Mouse (Mus musculus) layer of hippocampus, postnatal 14 days (tissue): ENCODE data around the gene Fgd6. TPM values are rescaled to one million over a fixed set of nuclear protein-coding genes. Genes with fewer than 3 reads are reported as not detected.

ENCODE experiments used
- DNase-seq, 2 experiments: peaks; one replicate each; pipeline ENCODE4 v3.0.0; 2021 to 2022; ENCODE audit warnings: low spot score in 2 of 2, mixed read lengths in 1 of 2
- total RNA-seq, 2 experiments: library from RNA; stranded (reverse); gene quantifications; 2 replicates each; pipeline ENCODE4 v1.2.3; 2021

The Fgd6 gene
- total RNA-seq, 2 experiments from 2014 or later: 9.7 to 10.7 TPM

DNA sequence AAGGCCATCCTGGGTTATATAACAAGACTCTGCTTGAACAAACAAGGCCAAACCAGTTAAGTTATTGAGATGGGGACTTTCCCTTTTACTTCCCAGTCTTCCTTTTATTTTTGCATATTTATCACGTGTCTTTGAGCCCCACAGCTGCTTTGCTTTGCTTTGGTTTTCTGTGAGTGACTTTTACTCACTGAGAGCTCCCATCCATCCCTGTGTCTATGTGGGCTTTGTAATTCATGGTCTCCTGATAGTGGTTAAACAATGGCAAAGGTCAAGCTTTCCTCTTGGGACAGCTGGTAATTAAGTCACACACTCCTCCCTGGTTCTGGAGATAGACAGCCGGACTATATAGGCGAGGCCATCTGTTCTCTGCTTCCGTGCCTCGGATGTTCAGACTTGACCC lies 57.7 kb downstream of the Fgd6 start:
- no peak for DNase-seq

DNA sequence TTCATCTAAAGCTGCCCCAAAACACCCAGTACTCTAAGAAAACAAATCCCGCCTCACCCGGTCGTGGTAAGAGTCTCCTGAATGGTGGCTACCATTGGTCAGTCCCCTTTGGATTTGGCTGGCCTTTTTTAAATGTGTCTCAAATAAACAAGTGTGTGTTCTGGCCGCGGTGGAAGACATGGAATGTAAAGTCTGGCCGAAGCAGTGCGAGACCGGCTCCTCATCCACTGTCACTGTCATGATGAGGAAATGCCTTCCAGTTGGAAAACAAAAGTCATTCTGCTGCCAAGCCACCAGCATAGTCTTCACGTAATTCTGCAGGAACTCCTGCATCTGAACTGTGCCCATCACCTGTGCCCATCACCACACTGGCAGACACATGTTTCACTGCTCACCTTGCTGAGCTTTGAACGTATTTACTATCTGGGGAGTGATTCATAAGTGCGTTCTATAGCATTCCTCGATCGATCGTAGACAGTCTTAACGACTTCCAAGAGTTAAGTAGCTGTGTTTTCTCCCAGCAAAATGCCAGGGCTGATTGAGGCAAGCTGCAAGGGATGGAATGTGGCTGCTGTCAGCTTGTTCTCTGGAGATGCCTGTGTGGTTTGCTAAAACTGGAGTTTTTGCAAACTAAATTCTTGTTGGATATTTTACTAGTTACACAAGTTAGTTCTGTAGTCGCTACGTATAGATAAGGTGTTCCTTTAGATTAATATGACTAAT lies 60.1 kb downstream of the Fgd6 start:
- no peak for DNase-seq

DNA sequence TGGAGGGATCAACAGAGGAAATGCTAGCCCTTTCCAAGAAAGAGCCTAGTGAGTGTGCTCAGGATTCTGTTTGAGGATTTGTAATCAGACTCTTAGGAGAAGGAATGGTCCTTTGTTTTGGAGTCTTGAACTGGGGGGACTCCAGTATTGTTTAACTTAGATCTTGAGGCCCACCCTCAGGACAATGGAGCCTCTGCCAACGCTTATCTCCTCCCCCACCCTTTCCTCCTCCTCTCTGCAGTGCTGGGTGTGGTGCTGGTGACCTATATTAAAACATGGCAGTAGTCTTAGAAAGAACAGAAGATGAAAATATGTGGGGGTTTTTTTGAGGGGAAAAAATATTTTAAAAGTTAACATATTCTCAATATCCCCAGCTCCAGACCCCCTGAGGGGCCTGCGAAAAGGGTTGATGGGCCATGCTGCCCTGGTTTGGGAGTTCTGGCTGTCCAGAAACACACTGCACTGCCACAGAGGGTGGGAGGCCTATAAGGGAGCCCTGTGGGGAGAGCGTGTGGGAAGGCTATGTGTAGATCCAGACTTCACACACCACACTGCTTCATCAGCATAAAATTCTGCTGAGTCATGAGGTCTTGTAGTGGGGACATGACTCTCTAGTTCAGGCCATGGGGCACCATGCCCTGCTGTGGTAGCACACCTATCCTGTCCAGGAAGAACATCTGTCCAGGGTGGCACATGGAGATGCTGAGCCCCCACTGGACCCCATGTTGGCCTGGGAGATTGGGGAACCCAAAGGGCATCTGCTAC lies 61.5 kb downstream of the Fgd6 start:
- no peak for DNase-seq

DNA sequence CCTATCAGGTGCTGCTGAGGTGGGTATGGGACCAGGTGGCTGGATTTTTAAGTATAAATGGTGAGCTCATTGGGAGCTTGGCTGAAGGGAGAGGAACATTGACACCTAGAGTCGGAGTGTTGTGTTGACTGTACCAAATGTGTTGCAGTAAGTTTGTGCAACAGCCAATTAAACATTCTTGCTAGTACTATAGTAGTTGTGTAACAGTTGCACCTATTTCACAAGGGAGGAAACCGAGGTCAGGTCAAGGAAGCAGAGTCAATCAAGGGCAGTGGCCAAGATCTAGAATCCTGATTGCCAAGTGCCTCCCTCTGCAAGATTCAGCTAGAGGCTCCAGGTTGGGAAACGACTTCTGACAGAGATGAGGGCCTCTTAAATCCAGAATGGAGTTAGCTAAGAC lies 62.3 kb downstream of the Fgd6 start:
- no peak for DNase-seq

DNA sequence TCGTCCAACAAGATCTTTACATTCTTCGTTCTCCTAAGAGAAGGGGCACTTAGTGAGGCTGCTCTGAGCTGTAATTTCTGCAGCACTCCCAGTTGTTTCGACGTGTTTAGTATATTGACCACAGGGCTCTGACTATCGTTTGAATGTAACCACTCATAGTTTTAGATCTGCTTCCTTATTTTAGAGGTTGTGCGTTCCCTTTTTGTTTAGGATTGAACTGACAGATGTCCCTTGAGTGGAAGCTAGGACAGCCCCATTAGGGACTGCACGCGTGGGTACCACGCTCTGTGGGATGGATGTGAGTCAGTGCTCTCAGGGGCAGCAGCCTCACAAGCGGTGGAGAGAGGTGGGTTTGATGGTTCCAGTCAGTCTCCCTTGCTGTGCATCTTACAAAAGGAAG lies 69.7 kb downstream of the Fgd6 start:
- DNase-seq: no peak

DNA sequence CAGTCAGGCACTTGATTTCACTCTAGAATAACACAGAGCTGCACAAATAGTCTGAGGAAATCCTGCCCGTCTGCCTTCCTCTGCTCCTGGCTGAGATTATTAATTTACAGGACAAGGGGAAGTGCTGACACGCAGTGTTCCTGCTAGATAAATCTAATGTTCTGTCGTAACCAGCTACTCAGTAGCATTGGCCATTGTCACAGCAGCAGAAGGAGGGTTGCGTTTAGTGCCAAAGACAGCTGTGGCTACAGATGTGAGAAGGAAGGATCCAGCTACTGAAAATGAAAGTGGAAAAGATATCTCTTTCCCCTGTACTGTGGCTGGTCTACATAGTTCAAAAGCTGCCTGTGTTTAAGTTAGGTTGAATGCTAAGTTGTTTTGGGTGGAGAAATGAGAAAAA lies 71.4 kb downstream of the Fgd6 start:
- no peak for DNase-seq

DNA sequence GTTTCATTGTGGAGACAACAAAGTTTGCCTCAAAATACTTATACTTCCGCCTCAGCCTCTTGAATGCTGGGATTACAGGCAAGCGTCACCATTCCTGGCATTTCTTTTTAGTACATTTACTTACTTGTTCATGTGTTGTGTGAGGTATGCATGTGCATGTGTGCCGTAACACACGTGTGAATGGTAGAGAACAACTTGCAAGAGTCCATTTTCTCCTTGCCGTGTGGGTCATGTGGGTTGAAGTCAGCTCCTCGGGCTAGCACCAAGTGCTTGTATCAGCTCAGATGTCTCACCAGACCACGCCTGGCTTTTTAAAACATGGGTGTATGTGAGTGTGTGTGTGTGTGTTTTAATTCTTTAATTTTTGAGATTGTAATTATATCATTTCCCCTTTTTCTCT lies 71.8 kb downstream of the Fgd6 start:
- DNase-seq: no peak

DNA sequence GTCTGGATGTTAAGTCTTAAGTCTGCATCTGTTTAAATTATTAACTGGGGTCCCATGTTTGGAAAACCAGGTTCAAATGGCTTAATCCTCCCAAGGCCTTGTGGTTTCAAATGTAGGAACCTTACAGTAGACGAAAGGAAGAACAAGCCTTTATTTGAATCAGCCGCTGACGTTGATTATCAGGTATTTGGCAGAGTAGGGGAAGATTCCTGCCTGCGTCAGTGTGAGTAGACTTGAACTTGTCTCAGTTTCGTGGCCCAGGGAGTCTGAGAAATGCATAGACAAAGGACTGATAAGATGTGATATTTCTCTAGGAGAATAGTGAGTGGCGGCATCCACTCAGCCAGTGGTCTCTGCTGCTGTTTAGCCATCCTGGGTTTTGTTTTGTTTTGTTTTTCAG lies 73.0 kb downstream of the Fgd6 start:
- DNase-seq: no peak

DNA sequence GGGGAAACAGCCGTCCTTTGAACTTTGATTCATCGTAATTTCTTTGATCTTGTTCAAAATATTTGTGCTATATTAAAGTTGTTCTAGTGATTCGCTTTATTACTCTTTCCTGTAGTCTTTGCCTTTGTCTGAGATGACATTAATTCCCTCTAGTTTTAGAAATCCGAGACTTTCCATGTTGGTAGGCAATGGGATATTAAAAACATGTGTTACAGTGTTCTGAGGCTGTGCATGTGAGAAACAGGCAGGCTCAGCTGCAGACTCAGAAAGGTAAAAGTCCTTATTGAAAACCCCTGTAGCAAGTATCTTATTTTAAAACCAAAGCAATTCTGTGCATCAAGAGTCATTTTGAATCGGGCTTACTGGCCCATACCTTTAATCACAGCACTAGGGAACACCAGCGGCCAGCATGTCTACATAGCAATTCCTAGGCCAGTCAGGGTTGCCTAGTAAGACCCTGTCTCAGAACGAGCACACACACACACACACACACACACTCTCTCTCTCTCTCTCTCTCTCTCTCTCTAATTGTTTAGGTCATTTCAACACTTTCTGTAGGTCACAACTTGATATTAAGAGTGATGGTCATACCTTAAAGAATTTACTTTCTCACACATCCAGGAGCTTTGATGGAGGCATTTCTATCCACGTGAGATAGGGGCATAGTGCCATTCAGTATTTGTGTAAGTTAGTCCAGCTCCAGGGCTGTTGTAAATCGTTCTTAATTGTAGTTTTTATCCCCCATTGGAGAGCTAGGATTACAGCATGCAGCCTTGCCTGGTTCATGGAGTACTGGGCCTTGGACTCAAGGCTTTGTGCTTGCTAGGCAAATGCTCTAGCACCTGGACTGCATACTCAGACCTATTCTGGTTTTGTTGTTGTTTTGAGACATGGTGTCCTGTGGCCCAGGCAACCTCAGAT lies 75.3 kb downstream of the Fgd6 start:
- DNase-seq: no peak

DNA sequence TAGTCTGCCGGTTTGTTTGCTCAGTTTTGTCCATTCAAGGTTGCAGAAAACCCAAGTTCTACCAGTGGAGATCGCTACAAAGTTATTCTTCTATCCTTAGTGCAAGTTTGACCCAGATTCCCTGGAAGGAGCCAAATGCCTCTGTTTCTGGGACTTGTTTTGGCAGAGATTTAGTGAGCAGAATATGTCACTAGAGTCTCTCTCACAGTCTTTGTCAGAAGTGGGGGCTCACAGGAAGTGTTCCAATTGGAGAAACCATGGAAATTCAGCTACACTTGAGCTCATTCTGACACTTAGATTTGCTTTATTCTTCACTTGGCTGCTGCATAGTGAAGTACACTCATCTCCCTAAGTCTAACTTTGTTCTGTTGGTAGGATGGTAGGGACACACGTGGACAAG lies 76.4 kb downstream of the Fgd6 start:
- peak in 1 of 2 experiments; percentile 29 for DNase-seq

DNA sequence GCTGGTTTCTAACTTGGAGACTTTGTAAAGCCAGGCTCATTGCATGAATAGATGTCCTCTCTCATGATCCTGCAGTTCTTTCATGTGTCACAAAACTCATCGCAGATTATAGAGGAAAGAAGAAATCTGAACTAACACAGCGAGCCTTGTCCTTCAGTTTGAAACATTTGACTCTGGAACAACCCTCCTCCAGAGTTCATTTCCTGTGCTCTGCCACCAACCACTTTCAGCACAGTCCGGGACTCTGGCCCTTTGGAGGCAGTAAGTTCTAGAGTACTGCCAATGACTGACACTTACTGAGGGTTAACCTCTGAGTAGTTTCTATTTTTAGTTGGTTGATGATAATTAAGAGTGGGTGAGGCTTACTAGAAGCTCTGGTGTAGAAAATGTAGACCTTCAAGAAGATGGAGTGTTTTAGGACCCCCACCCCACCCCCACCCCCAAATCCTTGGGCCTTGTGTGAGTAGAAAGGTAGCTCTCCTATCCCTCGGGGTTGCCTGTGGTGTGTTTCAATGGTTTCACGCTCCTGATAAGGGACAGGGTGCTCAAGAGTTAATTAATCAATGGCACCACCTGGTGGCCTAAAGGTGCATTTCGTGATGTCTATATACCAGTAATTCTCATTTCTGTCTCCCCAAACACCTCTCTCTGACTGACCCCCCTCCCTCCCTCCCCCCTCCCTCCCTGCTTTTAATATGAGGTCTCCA lies 80.2 kb downstream of the Fgd6 start:
- peak; percentile 73 to 86 for DNase-seq

DNA sequence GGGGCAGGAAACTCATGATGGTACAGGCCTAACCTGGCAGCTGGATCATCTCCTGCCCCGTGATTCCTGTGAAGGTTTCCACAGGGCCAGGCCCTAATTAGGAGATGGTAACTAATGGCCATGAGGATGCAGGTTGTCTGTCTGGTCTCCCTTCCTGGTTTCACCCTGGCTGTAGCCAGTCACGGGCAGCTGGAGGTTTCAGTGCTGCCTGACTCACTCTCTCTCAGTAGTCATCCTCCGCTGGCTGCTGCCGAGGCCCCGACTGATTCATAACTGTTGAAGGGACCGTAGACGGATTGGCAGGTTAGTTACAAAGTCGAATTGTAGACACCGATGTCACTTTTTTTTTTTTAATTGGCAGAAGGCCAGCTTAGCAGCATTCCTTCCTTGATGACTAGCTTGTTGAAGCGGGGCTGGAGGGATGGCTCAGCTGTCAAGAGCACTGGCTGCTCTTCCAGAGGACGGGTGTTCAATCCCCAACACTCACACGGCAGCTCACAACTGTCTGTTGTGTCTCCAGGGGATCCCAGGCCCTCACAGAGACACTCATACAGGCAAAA lies 81.1 kb downstream of the Fgd6 start:
- no peak for DNase-seq

DNA sequence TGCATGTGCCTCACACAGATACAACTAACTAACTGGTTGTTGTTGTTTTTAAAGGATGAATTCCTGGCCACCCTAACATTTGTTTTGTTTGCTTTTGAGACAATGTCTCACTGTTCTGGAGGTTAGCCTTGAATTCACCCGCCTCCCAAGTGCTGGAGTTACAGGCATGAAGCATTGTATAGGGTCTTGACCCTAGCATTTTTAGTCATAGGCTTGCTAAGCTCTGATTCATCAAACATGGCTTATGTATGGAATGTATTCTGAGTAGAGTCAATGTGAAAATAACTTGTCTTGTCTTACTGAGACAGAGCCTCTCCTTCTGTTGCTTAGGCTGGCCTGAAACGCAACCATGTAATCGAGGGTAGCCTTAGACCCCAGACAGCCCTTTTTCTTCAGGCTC lies 82.1 kb downstream of the Fgd6 start:
- no peak for DNase-seq

DNA sequence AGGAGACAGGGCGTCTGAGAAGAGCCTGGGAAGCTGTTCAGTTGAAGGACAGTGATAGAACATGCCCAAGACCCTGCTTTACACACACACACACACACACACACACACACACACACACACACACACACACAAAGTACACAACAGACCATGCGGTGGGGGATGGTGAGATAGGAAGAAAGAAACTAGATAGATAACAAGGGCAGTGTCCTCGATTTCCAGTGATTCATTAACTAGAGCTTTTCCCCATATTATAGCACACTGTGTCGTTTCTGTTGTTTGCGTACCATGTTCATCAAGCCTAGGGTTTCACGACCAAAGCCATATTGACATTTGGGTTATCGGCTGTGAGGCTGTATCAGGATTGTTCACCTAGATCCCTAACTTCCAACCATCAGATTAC lies 83.2 kb downstream of the Fgd6 start:
- DNase-seq: no peak

DNA sequence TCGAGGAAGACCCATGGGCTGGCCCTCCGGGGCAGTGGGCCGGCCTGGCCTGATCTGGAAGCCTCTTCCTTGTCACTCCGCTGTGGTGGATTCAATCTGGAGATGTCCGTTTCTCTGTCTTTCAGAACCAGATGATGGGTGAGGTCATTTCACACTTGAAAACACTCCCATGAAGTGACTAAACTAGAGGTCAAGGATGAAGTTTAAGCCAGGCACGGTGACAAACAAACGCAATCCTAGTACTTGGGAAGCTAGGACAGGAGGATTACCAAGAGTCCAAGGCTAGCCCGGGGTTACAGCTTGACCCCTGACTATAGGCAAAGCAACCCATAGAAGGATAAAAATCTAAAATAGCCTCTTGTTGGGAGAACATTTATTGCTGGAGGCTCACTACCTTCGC lies 84.9 kb downstream of the Fgd6 start:
- no peak for DNase-seq

DNA sequence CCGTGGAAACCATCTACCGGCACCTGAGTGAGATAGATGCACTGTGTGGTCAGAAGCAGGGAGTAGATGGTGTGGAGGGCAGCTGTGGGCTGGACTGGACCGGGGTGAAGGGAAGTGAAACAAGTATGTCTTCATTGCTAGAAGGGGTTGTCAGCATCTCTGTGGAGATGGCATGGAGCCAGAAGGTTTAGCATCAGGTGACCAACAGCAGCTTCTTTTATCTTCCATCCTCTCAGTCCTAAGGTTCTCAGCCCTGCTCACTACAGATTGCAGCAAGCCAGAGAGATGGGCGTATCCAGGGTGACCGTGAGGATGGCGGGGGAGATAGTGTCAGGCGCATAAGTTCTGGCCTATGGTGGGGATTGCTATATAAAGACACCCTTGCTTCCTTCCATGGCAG lies 86.8 kb downstream of the Fgd6 start:
- peak in 1 of 2 experiments; percentile 17 for DNase-seq

DNA sequence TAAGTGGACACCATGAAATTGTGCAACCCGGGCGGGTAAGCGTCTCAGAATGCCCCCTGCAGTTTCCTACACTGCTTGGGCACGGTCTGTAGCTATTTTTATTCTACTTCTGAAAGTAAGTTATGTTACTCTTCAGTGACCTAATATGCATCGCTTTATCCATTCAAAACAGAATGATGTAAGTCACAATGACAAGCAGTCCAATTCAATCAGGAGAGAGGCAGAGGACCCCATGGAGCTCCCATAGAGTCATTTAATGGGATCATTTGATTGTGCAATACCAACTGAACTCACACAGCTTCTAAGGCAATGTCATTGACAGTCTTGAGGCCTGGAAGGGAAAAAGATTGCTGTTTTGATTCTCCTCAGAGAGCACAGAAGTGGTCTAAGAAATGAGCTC lies 87.8 kb downstream of the Fgd6 start:
- no peak for DNase-seq

DNA sequence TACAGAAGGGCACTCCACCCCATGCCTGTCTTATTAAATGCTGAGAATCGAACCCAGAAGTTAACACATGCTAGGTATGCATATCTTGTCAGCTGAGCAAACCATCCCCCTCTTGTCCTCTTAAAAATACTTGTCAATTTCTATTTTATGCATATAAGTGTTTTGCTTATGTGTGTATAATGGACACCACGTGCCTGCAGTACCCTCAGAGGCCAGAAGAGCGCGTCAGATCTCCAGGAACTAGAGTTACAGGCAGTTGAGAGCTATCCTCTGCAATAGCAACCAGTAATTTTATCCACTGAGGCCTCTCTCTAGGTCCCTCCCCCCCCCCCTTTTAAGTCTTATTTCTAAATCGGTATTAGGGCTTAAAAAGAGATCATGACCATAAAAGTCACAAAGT lies 88.6 kb downstream of the Fgd6 start:
- no peak for DNase-seq

DNA sequence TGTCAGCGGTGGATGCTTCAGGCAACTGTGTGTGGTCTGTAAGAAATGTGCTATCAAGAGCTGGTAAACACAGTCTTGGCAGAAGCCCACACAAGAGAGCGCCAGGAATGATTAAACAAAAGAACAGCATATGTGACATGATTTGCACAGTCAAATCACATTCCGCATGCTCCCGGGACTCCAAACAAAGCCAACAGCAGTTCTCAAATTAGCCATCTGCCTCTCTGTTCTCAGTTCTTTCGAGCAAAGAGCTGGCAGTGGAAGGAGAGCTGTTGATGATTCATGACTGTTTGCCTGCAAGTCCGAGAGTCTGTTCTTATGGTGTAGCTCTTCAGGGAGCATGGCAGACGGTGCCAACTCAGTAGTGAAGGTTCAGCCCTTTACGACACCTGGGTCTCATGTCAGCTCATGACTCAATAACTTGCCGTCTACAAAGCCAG lies 93.9 kb downstream of the Fgd6 start:
- peak; percentile 71 to 93 for DNase-seq

DNA sequence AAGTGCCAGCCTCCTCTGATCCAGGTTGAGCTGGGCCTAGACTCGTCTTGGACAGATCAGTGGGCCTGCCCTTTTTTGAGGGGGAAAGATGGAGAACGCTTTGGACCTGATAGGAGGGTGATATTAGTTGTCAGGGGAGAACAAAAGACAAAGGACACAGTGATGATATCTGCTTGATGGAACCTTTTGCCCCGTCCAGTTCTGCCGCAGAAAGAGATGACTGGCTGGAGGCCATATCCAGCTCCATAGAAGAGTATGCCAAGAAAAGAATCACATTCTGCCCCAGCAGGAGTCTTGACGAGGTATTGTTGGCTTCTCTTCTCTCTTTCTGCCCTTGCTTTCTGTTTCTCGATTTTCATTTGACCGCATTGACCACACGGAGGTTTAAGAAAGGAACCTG lies 97.3 kb downstream of the Fgd6 start:
- DNase-seq: no peak

DNA sequence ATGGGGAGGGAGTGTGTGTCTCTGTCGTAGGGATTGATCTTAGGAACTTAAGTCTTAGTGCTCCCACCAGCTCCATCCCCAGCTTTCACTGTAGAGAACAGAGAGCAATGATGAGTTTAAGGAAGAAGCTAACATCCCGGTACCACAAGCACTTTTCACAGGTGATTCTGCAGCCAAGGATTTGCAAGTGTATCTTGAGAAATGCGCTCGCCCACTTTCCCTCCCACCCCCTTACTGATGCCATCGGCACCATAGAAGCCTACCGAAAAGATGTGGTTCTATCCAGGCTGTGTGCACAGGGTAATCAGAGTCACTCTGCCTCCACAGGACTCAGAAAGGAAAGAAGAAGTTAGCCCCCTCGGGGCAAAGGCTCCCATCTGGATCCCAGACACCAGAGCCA lies 97.9 kb downstream of the Fgd6 start:
- DNase-seq: no peak
